Mouse (Mus musculus): ENCODE results near the gene Ier3. TPM values are rescaled to one million over a fixed set of nuclear protein-coding genes. Genes with fewer than 3 reads are reported as not detected.

The Ier3 gene
- polyA plus RNA-seq, 1 experiment: 3.7 TPM

- H3K36me3 ChIP-seq (ENCODE audit: control insufficient read depth, insufficient read depth, low read length): 0 out of 2 replicates have a peak, but pooled peaks cover 1% of the 10 kb centered on the region
- H3K4me1 ChIP-seq (ENCODE audit: control insufficient read depth, insufficient read depth, insufficient read length): peaks cover 14% of the 10 kb centered on the region; the same call in 1 of the 2 replicates
- no peak overlapping the region for H3K27ac ChIP-seq (ENCODE audit: insufficient read depth, low read length)
- no peak for DNase-seq (ENCODE audit: low read depth in 1 of 2, low spot score in 2 of 2)
- WGBS: 81% methylated on average over 7 of the region's 7 CpGs
- H3K4me3 ChIP-seq (ENCODE audit: extremely low read depth, insufficient read depth, insufficient read length): no peak overlapping the region
- H3K27me3 ChIP-seq (ENCODE audit: control insufficient read depth, insufficient read depth, low read length): 0 out of 2 replicates have a peak, but pooled peaks cover 2% of the 10 kb centered on the region
- TF ChIP-seq POLR2A (IDR thresholded peaks at IDR 0.05; ENCODE audit: low read depth, low read length) (no peak), CTCF (IDR thresholded peaks at IDR 0.05; ENCODE audit: extremely low read depth, insufficient read depth, insufficient read length, insufficient replicate concordance) (0 out of 2 replicates have a peak, but pooled peaks have one; percentile 10)
Measured at GRCm38 (mm10) chr17:35824402-35824801, 2.9 kb downstream of the Ier3 start.

DNA sequence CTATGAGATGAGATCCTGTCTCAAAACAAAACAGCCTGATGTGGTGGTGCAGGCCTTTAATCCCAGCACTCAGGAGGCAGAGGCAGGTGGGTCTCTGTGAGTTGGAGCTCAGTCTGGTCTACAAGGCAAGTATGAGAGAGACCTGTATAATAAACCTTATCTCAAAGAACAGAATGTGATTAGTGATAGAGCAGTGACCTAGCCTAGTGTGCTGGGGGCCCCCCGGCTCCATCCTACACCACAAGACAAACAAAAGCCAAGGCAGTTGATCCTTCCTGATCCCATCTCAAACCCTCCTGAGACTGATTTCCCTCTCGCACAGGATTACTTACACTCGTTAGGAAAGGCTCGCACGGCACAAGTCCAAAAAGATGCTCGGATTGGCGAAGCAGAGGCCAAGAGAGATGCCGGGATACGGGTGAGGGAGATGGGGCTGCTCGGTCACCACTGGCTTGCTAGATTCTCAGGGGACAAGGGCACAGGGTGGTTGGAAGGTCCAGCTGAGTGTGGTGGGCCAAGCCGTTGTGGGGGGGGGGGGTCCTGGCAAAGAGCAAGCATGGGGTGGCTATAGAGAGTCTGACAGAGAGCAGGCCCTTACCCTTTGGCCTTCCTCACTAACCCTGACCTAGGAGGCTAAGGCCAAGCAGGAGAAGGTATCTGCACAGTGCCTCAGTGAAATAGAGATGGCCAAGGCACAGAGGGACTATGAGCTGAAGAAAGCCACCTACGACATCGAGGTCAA lies 3.8 kb downstream of the Ier3 start:
- no peak for TF ChIP-seq POLR2A (IDR thresholded peaks at IDR 0.05; ENCODE audit: low read depth, low read length)
- TF ChIP-seq CTCF (IDR thresholded peaks at IDR 0.05; ENCODE audit: extremely low read depth, insufficient read depth, insufficient read length, insufficient replicate concordance): no peak
- 0 out of 2 replicates have a peak, but pooled peaks cover 2% of the 10 kb centered on the region for H3K27me3 ChIP-seq (ENCODE audit: control insufficient read depth, insufficient read depth, low read length)
- 0 out of 2 replicates have a peak, but pooled peaks cover 1% of the 10 kb centered on the region for H3K36me3 ChIP-seq (ENCODE audit: control insufficient read depth, insufficient read depth, low read length)
- H3K4me1 ChIP-seq (ENCODE audit: control insufficient read depth, insufficient read depth, insufficient read length): peaks cover 16% of the 10 kb centered on the region; the same call in 1 of the 2 replicates
- H3K27ac ChIP-seq (ENCODE audit: insufficient read depth, low read length): no peak overlapping the region
- no peak for DNase-seq (ENCODE audit: low read depth in 1 of 2, low spot score in 2 of 2)
- WGBS: 89% methylated on average over 13 of the region's 13 CpGs
- no peak overlapping the region for H3K4me3 ChIP-seq (ENCODE audit: extremely low read depth, insufficient read depth, insufficient read length)

- no peak overlapping the region for H3K4me3 ChIP-seq (ENCODE audit: extremely low read depth, insufficient read depth, insufficient read length)
- TF ChIP-seq POLR2A (IDR thresholded peaks at IDR 0.05; ENCODE audit: low read depth, low read length): no peak
- peak; percentile 99 for TF ChIP-seq CTCF (IDR thresholded peaks at IDR 0.05; ENCODE audit: extremely low read depth, insufficient read depth, insufficient read length, insufficient replicate concordance)
- no peak overlapping the region for H3K27ac ChIP-seq (ENCODE audit: insufficient read depth, low read length)
- H3K27me3 ChIP-seq (ENCODE audit: control insufficient read depth, insufficient read depth, low read length): no peaks in the 10 kb centered on the region
- DNase-seq (ENCODE audit: low read depth in 1 of 2, low spot score in 2 of 2): peak; percentile 69 to 88
- H3K36me3 ChIP-seq (ENCODE audit: control insufficient read depth, insufficient read depth, low read length): peaks cover 10% of the 10 kb centered on the region
- H3K4me1 ChIP-seq (ENCODE audit: control insufficient read depth, insufficient read depth, insufficient read length): peaks cover 2% of the 10 kb centered on the region; the same call in 1 of the 2 replicates
- WGBS: 4% methylated on average over 21 of the region's 21 CpGs
Measured at GRCm38 (mm10) chr17:35829737-35830136, 8.3 kb downstream of the Ier3 start.

- 87% methylated on average over 8 of the region's 8 CpGs for WGBS
- Histone ChIP-seq H3K4me1 (ENCODE audit: control insufficient read depth, insufficient read depth, insufficient read length) (peaks cover 2% of the 10 kb centered on the region; the same call in 1 of the 2 replicates), H3K4me3 (ENCODE audit: extremely low read depth, insufficient read depth, insufficient read length) (no peak overlapping the region), H3K27ac (ENCODE audit: insufficient read depth, low read length) (no peak overlapping the region; the same call in 1 of the 2 replicates), H3K36me3 (ENCODE audit: control insufficient read depth, insufficient read depth, low read length) (peaks cover 22% of the 10 kb centered on the region), H3K27me3 (ENCODE audit: control insufficient read depth, insufficient read depth, low read length) (no peaks in the 10 kb centered on the region)
- TF ChIP-seq CTCF (IDR thresholded peaks at IDR 0.05; ENCODE audit: extremely low read depth, insufficient read depth, insufficient read length, insufficient replicate concordance): no peak
- TF ChIP-seq POLR2A (IDR thresholded peaks at IDR 0.05; ENCODE audit: low read depth, low read length): no peak
- no peak for DNase-seq (ENCODE audit: low read depth in 1 of 2, low spot score in 2 of 2)
Measured at GRCm38 (mm10) chr17:35832400-35833238, 11.1 kb downstream of the Ier3 start.

GRCm38 (mm10) chr17:35833239-35833751 lies 11.8 kb downstream of the Ier3 start:
- Histone ChIP-seq H3K27me3 (ENCODE audit: control insufficient read depth, insufficient read depth, low read length) (no peaks in the 10 kb centered on the region), H3K27ac (ENCODE audit: insufficient read depth, low read length) (no peak overlapping the region), H3K36me3 (ENCODE audit: control insufficient read depth, insufficient read depth, low read length) (peaks cover 22% of the 10 kb centered on the region), H3K4me3 (ENCODE audit: extremely low read depth, insufficient read depth, insufficient read length) (no peak overlapping the region), H3K4me1 (ENCODE audit: control insufficient read depth, insufficient read depth, insufficient read length) (peaks cover 2% of the 10 kb centered on the region; the same call in 1 of the 2 replicates)
- no peak for DNase-seq (ENCODE audit: low read depth in 1 of 2, low spot score in 2 of 2)
- no peak for TF ChIP-seq CTCF (IDR thresholded peaks at IDR 0.05; ENCODE audit: extremely low read depth, insufficient read depth, insufficient read length, insufficient replicate concordance)
- TF ChIP-seq POLR2A (IDR thresholded peaks at IDR 0.05; ENCODE audit: low read depth, low read length): no peak
- 56% methylated on average over 5 of the region's 5 CpGs for WGBS

DNA sequence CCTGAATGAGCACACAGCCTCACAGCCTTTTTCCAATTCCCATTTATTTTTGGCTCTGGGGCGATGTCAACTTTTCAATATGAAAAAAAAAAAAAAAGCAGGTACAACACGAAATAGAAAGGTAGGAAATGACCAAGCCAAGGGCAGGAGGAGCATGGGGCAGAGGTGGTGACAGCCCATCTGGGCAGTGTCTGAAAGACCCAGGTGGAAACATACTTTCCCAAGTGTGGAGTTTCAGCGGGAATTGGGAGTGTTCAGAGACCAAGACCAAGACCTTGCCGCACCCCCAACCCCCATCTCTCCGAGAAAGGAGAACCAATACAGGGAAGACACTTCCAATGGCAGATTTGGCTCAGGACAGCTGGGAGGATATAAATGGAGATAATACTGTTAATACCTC lies 12.4 kb downstream of the Ier3 start:
- Histone ChIP-seq H3K36me3 (ENCODE audit: control insufficient read depth, insufficient read depth, low read length) (peaks cover 22% of the 10 kb centered on the region), H3K27ac (ENCODE audit: insufficient read depth, low read length) (no peak overlapping the region), H3K4me3 (ENCODE audit: extremely low read depth, insufficient read depth, insufficient read length) (no peak overlapping the region), H3K4me1 (ENCODE audit: control insufficient read depth, insufficient read depth, insufficient read length) (peaks cover 2% of the 10 kb centered on the region; the same call in 1 of the 2 replicates), H3K27me3 (ENCODE audit: control insufficient read depth, insufficient read depth, low read length) (no peaks in the 10 kb centered on the region)
- TF ChIP-seq CTCF (IDR thresholded peaks at IDR 0.05; ENCODE audit: extremely low read depth, insufficient read depth, insufficient read length, insufficient replicate concordance) (no peak), POLR2A (IDR thresholded peaks at IDR 0.05; ENCODE audit: low read depth, low read length) (no peak)
- DNase-seq (ENCODE audit: low read depth in 1 of 2, low spot score in 2 of 2): no peak
- 66% methylated on average over 5 of the region's 5 CpGs for WGBS

Measured in spleen, adult 2 months (tissue).